Comparison of ENCODE assay signal across 18 mouse cellular contexts in the genomic region with DNA sequence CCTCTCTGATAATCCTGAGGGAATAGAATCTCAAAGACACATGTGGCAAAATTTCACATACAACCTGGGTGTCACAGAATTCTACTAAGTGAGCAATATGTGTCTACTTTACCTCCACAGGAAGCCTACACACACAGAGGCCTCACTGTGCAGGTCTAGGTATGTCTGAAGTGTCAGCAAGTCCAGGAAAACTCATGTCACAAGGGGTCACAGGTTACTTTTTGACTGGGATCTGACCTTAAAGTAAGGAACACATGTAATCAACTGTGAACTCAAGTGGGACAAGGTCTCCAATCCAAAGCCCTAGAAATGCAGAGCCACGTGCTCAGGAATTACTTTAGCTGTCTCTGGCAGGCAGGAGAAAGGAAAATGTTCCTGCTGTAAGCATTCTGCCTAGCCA. TPM values are rescaled to one million over a fixed set of nuclear protein-coding genes. Genes with fewer than 3 reads are reported as not detected.
DNase-seq lines count a peak whose midpoint lies in the region; ATAC-seq lines count a peak whose summit lies in the region.
"Had no signal": no experiment of that assay in that cellular context is flagged by ENCODE, and none has a peak within 500 bp of the region (broad histone marks: within the 10 kb centered on the region; RNA-seq: fewer than 3 reads in every experiment).

No protein-coding gene starts in this region.

- H3K4me2 ChIP-seq in heart, embryonic 13.5 days = no peak overlapping the region
- no peak overlapping the region for H3K4me2 ChIP-seq in intestine, embryonic 16.5 days (ENCODE audit: low read depth, low read length)
- H3K4me2 ChIP-seq: embryonic facial prominence, embryonic 12.5 days; forebrain, embryonic 12.5 days had no signal

- DNase-seq in heart, postnatal 10 days = no peak
- DNase-seq in forebrain, embryonic 10.5 days (ENCODE audit: extremely low spot score, low spot score) = no peak
- DNase-seq in adrenal gland, postnatal 10 days = no peak
- DNase-seq: adrenal gland, adult 2 months; adrenal gland, postnatal 14 days; adrenal gland, postnatal 36 days; cerebellum, adult 11-12 months; cerebellum, adult 2 months; cerebellum, adult 9-10 months; cerebellum, postnatal 10 days; cerebellum, postnatal 25 days had no signal

- ATAC-seq in heart, embryonic 13.5 days (ENCODE audit: extremely low read depth, insufficient number of reproducible peaks, low FRiP score, low TSS enrichment) = no peak
- peak; percentile 64 for ATAC-seq in intestine, embryonic 16.5 days
- ATAC-seq: forebrain, embryonic 14.5 days; forebrain, embryonic 16.5 days had no signal

- H3K4me3 ChIP-seq in heart, embryonic 13.5 days = no peak overlapping the region
- H3K4me3 ChIP-seq in intestine, embryonic 16.5 days (ENCODE audit: low read length) = no peak overlapping the region
- H3K4me3 ChIP-seq in forebrain, embryonic 10.5 days = no peak overlapping the region
- H3K4me3 ChIP-seq: embryonic facial prominence, embryonic 10.5 days; embryonic facial prominence, embryonic 12.5 days; forebrain, embryonic 12.5 days had no signal

- peaks cover 60% of the 10 kb centered on the region for H3K36me3 ChIP-seq in heart, embryonic 13.5 days
- H3K36me3 ChIP-seq in intestine, embryonic 16.5 days (ENCODE audit: control insufficient read depth, insufficient read depth, low read length) = 0 out of 2 replicates have a peak, but pooled peaks cover 2% of the 10 kb centered on the region
- peaks cover 74% of the 10 kb centered on the region for H3K36me3 ChIP-seq in forebrain, embryonic 10.5 days (replicated peaks)

- intact Hi-C loops in heart, postnatal 10 days (cut with DNase I) = no loop called here

- H3K9me3 ChIP-seq in heart, embryonic 13.5 days = no peaks in the 10 kb centered on the region
- no peaks in the 10 kb centered on the region for H3K9me3 ChIP-seq in intestine, embryonic 16.5 days (ENCODE audit: control insufficient read depth, low read length)
- no peaks in the 10 kb centered on the region for H3K9me3 ChIP-seq in forebrain, embryonic 10.5 days
- H3K9me3 ChIP-seq: embryonic facial prominence, embryonic 10.5 days; embryonic facial prominence, embryonic 12.5 days; forebrain, embryonic 12.5 days had no signal

- WGBS in heart, embryonic 13.5 days = 31% methylated on average over 1 of the region's 1 CpGs
- 42% methylated on average over 1 of the region's 1 CpGs for WGBS in intestine, embryonic 16.5 days
- WGBS in forebrain, embryonic 10.5 days = 90% methylated on average over 1 of the region's 1 CpGs

- H3K9ac ChIP-seq in heart, embryonic 13.5 days = no peak overlapping the region
- no peak overlapping the region for H3K9ac ChIP-seq in intestine, embryonic 16.5 days (ENCODE audit: low read depth, low read length)
- H3K9ac ChIP-seq: embryonic facial prominence, embryonic 12.5 days; forebrain, embryonic 12.5 days had no signal

- H3K27ac ChIP-seq in heart, embryonic 13.5 days (replicated peaks) = 0 out of 2 replicates have a peak overlapping the region, but pooled peaks have one; percentile 7
- H3K27ac ChIP-seq in intestine, embryonic 16.5 days (ENCODE audit: low read length) = no peak overlapping the region; the same call in 1 of the 2 replicates
- no peak overlapping the region for H3K27ac ChIP-seq in forebrain, embryonic 10.5 days
- H3K27ac ChIP-seq: embryonic facial prominence, embryonic 10.5 days; embryonic facial prominence, embryonic 12.5 days; forebrain, embryonic 12.5 days had no signal

- H3K4me1 ChIP-seq in heart, embryonic 13.5 days = peaks cover 22% of the 10 kb centered on the region
- no peaks in the 10 kb centered on the region for H3K4me1 ChIP-seq in intestine, embryonic 16.5 days (ENCODE audit: control insufficient read depth, insufficient read depth, low read length)
- 0 out of 2 replicates have a peak, but pooled peaks cover 2% of the 10 kb centered on the region for H3K4me1 ChIP-seq in forebrain, embryonic 10.5 days
- H3K4me1 ChIP-seq: embryonic facial prominence, embryonic 12.5 days; forebrain, embryonic 12.5 days had no signal

- H3K27me3 ChIP-seq in heart, embryonic 13.5 days (replicated peaks) = no peaks in the 10 kb centered on the region
- H3K27me3 ChIP-seq in intestine, embryonic 16.5 days (replicated peaks; ENCODE audit: control insufficient read depth, insufficient read depth, low read length) = no peaks in the 10 kb centered on the region
- H3K27me3 ChIP-seq in forebrain, embryonic 10.5 days (ENCODE audit: poor library complexity, severe bottlenecking) = no peaks in the 10 kb centered on the region
- H3K27me3 ChIP-seq: embryonic facial prominence, embryonic 12.5 days; forebrain, embryonic 12.5 days had no signal

RNA-seq across cellular contexts. Expression of a gene that starts 36.1 kb away (rescaled TPM):
- polyA plus RNA-seq in heart, embryonic 13.5 days (2015; fragmentation: Nextera tagmentation; extraction: Ambion mirVana) = 98.4 and 103 TPM in 2 replicates
- 100 to 1,000 TPM; 136 to 143 TPM for total RNA-seq in heart, postnatal 10 days (2021)
- polyA plus RNA-seq in intestine, embryonic 16.5 days (2015; fragmentation: Nextera tagmentation; extraction: Ambion mirVana) = 69.9 and 72.2 TPM in 2 replicates
- polyA plus RNA-seq in forebrain, embryonic 10.5 days (2016; fragmentation: Nextera tagmentation; extraction: Ambion mirVana) = 103 and 104 TPM in 2 replicates
- 100 to 1,000 TPM; 106 to 127 TPM for total RNA-seq in adrenal gland, postnatal 10 days (2021)
